Mouse (Mus musculus) kidney, postnatal 0 days (tissue): Measurements from ENCODE around the gene Tprgl. TPM values are rescaled to one million over a fixed set of nuclear protein-coding genes. Genes with fewer than 3 reads are reported as not detected.

Experiments used
- ATAC-seq: fragments of 200-750 bp; cut with Nextera tagmentation; replicated peaks from 2 replicates; pipeline ENCODE4 v1.8.0; 2017; ENCODE audit warnings: low read depth, moderate number of reproducible peaks, moderate TSS enrichment, moderate library complexity; ENCODE audit not compliant: low FRiP score
- DNase-seq: peaks from one replicate; pipeline ENCODE4 v3.0.0-alpha.2; 2016; ENCODE audit warnings: low spot score
- H3K27ac ChIP-seq: fragments of 300-500 bp; sonication (generic); 2 replicates; pipeline ENCODE4 v1.5.1; 2014; ENCODE audit warnings: mild to moderate bottlenecking
- H3K27me3 ChIP-seq: fragments of 300-500 bp; sonication (generic); 2 replicates; pipeline ENCODE4 v1.6.1; 2014; ENCODE audit warnings: low read length, mixed read lengths; ENCODE audit not compliant: insufficient read depth
- H3K36me3 ChIP-seq: fragments of 300-500 bp; sonication (generic); 2 replicates; pipeline ENCODE4 v1.6.1; 2014; ENCODE audit warnings: low read length, mixed read lengths; ENCODE audit not compliant: insufficient read depth
- H3K4me1 ChIP-seq: fragments of 300-500 bp; sonication (generic); replicated peaks from 2 replicates; pipeline ENCODE4 v1.6.1; 2014; ENCODE audit warnings: antibody characterized with exemption, low read length, mixed read lengths; ENCODE audit not compliant: insufficient read depth
- H3K4me2 ChIP-seq: fragments of 300-500 bp; sonication (generic); 2 replicates; pipeline ENCODE4 v1.6.1; 2014; ENCODE audit warnings: mild to moderate bottlenecking, low read length, moderate library complexity, mixed read lengths
- H3K4me3 ChIP-seq: fragments of 300-500 bp; sonication (generic); replicated peaks from 2 replicates; pipeline ENCODE4 v1.5.1; 2014; ENCODE audit warnings: low read depth, low read length
- H3K9ac ChIP-seq: fragments of 300-500 bp; sonication (generic); 2 replicates; pipeline ENCODE4 v1.6.1; 2014; ENCODE audit warnings: low read depth, low read length
- H3K9me3 ChIP-seq: fragments of 300-500 bp; sonication (generic); replicated peaks from 2 replicates; pipeline ENCODE4 v1.6.1; 2016; ENCODE audit warnings: low read length, inconsistent platforms, mixed read lengths
- CTCF ChIP-seq: IDR thresholded peaks from 2 replicates; pipeline ENCODE4 v1.5.1; 2016; ENCODE audit warnings: antibody characterized with exemption, low read depth, mild to moderate bottlenecking, moderate library complexity
- WGBS: fragments of 180-500 bp; shearing (Covaris S2); extraction: QIAGEN DNeasy Blood & Tissue Kit; methylation state at CpG from one replicate; pipeline ENCODE4 v1.1.7; 2014; 5-methylcytosine and 5-hydroxymethylcytosine counted together
- polyA plus RNA-seq: library from polyadenylated mRNA; unstranded; fragments of >200 nt; fragmentation: Nextera tagmentation; extraction: Ambion mirVana; gene quantifications from 2 replicates; pipeline ENCODE4 v1.2.1, GENCODE M21; 2015

Gene Tprgl
- polyA plus RNA-seq, 1 experiment from 2014 or later = 172 TPM

DNA sequence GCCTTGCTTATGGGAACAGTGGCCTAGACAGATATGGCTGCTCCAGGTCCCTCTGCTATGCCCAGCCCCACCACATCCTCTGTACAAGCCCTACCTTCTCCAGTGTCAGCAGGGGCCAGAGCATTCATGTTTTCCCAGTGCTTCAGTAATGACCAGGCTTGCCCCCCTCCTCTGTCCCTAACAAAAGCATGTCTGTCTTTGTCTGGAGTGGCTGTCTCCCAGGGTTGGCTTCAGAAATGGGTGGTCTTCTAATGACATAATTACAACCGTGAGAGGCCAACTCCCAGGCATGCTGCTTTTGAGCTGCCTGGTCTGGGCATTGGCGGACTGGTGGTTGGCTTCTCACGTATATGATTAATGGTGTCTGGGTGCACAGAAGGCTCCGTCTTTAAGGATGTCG is 41.0 kb upstream of the Tprgl start:
- Histone ChIP-seq H3K9ac (no peak overlapping the region), H3K4me3 (no peak overlapping the region), H3K4me1 (no peaks in the 10 kb centered on the region), H3K9me3 (no peaks in the 10 kb centered on the region), H3K36me3 (no peaks in the 10 kb centered on the region), H3K27me3 (no peaks in the 10 kb centered on the region), H3K4me2 (no peak overlapping the region), H3K27ac (no peak overlapping the region)
- DNase-seq = no peak
- WGBS = 56% methylated on average over 5 of the region's 5 CpGs
- TF ChIP-seq CTCF = no peak
- ATAC-seq = no peak

DNA sequence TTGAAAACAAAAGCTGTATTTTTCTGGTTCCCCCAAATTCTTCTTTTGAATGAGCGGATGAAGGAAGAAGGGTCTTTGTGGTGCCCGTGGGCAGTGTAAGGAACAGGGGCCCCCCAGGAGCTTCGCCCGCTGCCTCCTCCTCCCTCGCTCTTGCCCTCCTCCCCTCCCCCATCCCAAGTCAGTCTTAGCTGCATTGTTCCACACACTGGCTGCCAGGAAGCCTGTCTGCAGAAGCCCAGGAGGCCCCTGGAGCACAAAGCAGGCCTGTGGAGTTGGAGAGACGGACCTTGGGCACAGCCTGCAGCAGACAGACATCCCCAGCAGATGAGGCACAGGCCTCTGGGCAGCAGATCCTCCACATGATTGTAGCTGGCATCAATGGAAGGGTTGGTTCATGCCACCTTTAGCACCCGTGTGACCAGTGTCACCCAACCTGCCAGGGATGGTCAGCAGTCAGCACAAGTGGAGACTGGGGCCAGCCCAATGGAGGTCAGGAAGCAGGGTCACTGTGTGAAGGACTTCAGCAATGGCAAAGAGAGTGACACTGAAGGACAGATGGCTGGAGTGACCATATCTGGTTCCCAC is 38.0 kb upstream of the Tprgl start:
- no peaks in the 10 kb centered on the region for H3K9me3 ChIP-seq
- H3K9ac ChIP-seq = no peak overlapping the region
- no peak for TF ChIP-seq CTCF
- H3K27me3 ChIP-seq = no peaks in the 10 kb centered on the region
- no peak for DNase-seq
- WGBS = 66% methylated on average over 7 of the region's 7 CpGs
- no peak for ATAC-seq
- no peak overlapping the region for H3K4me2 ChIP-seq
- H3K4me1 ChIP-seq = no peaks in the 10 kb centered on the region
- no peaks in the 10 kb centered on the region for H3K36me3 ChIP-seq
- H3K27ac ChIP-seq = no peak overlapping the region
- no peak overlapping the region for H3K4me3 ChIP-seq

- Histone ChIP-seq H3K36me3 (no peaks in the 10 kb centered on the region), H3K4me3 (no peak overlapping the region), H3K27me3 (no peaks in the 10 kb centered on the region), H3K9ac (no peak overlapping the region), H3K4me2 (no peak overlapping the region), H3K9me3 (no peaks in the 10 kb centered on the region), H3K4me1 (no peaks in the 10 kb centered on the region), H3K27ac (no peak overlapping the region)
- WGBS = 56% methylated on average over 6 of the region's 6 CpGs
- no peak for TF ChIP-seq CTCF
- no peak for DNase-seq
- ATAC-seq = no peak
Observed at GRCm38 (mm10) chr4:154197961-154198360, 37.5 kb upstream of the Tprgl start.

DNA sequence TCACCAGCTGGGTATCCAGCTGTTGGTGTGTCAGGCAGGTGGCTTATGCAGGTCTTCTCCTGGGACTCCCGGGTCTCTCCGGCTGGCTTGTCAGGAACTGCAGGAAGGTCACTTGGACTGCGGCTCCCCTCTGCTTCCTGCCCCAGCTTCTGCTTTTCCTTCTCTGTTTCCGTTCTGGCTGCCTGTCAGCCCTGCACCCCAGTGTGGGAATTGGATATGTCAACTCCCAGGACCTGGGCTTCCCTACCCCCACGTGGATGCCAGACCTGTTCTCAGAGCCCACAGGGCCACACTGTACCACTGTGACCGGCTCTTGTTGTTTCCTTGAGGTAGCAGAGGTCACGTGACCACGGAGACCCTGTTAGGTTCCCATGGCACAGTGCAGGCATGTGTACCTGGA is 28.5 kb upstream of the Tprgl start:
- H3K4me2 ChIP-seq = no peak overlapping the region
- no peak for TF ChIP-seq CTCF
- H3K27me3 ChIP-seq = no peaks in the 10 kb centered on the region
- WGBS = 49% methylated on average over 8 of the region's 8 CpGs
- H3K4me1 ChIP-seq = no peaks in the 10 kb centered on the region
- H3K9ac ChIP-seq = no peak overlapping the region
- DNase-seq (peak; percentile 33), ATAC-seq (no peak)
- H3K9me3 ChIP-seq = no peaks in the 10 kb centered on the region
- no peak overlapping the region for H3K27ac ChIP-seq
- H3K4me3 ChIP-seq = no peak overlapping the region
- no peaks in the 10 kb centered on the region for H3K36me3 ChIP-seq

DNA sequence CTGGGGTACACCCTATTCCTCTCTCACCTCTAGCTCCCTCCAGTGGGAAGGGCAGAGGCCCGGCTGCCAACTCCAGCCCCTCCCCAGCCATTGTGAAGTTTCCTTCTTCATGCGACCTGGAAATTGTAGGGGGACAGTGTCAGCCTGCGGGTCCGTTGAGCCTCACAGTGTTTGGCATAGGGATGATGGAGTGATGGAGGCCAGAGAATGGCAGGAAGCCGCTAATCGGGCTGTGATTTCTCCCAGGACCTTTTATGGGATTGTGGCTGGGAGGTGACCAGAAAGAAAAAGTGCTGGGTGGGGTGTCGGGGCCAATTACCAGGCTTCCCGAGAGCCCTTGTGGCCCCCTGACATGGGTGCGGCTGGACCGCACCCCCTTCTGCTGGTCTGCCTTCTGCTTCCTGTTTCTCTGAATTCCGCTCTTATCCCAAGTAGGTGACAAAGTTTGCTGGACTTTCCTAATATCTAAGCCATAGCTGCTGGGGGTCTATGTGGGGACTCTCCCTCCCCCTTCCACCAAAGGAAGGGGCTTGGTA is 25.6 kb upstream of the Tprgl start:
- no peak overlapping the region for H3K9ac ChIP-seq
- H3K4me2 ChIP-seq = no peak overlapping the region
- no peaks in the 10 kb centered on the region for H3K27me3 ChIP-seq
- H3K4me1 ChIP-seq = no peaks in the 10 kb centered on the region
- DNase-seq (no peak), ATAC-seq (no peak)
- TF ChIP-seq CTCF = peak; percentile 7; the same call in 1 of the 2 replicates
- H3K4me3 ChIP-seq = no peak overlapping the region
- 58% methylated on average over 11 of the region's 11 CpGs for WGBS
- H3K27ac ChIP-seq = no peak overlapping the region
- no peaks in the 10 kb centered on the region for H3K9me3 ChIP-seq
- H3K36me3 ChIP-seq = no peaks in the 10 kb centered on the region

DNA sequence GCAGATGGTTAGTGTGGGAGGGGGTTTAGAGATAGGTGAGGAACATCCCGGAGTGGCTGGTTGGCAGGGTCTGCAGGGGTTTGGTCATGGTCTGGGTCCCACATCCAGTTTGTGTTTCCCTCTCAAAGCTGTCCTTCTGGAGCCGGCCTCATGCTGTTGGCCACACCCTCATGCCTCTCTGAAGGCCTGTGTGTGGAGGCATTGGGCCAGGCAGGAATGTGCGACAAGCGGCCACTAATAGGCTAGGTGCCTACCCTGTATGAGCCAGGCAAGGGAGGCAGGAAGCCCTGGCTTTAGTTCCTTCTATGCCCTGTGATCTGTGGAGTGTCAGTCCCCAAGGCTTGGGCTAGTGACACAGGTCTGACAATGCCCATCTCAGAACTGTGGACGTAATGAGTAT is 24.5 kb upstream of the Tprgl start:
- Histone ChIP-seq H3K4me2 (no peak overlapping the region), H3K4me1 (no peaks in the 10 kb centered on the region), H3K9me3 (no peaks in the 10 kb centered on the region), H3K4me3 (no peak overlapping the region), H3K36me3 (no peaks in the 10 kb centered on the region), H3K9ac (no peak overlapping the region), H3K27ac (no peak overlapping the region), H3K27me3 (no peaks in the 10 kb centered on the region)
- DNase-seq (no peak), ATAC-seq (no peak)
- no peak for TF ChIP-seq CTCF
- WGBS = 70% methylated on average over 5 of the region's 5 CpGs

GRCm38 (mm10) chr4:154183566-154183965 is 23.1 kb upstream of the Tprgl start:
- no peaks in the 10 kb centered on the region for H3K36me3 ChIP-seq
- H3K4me3 ChIP-seq = no peak overlapping the region
- no peaks in the 10 kb centered on the region for H3K27me3 ChIP-seq
- no peak for DNase-seq
- H3K4me2 ChIP-seq = no peak overlapping the region
- ATAC-seq = no peak
- H3K9ac ChIP-seq = no peak overlapping the region
- WGBS = 58% methylated on average over 5 of the region's 5 CpGs
- H3K4me1 ChIP-seq = no peaks in the 10 kb centered on the region
- H3K9me3 ChIP-seq = no peaks in the 10 kb centered on the region
- no peak overlapping the region for H3K27ac ChIP-seq
- TF ChIP-seq CTCF = no peak
